Mouse (Mus musculus) forebrain, embryonic 15.5 days (tissue): Measurements from ENCODE around the gene Polm. TPM values are rescaled to one million over a fixed set of nuclear protein-coding genes. Genes with fewer than 3 reads are reported as not detected.

Experiments
- ATAC-seq: fragments of 200-750 bp; cut with Nextera tagmentation; replicated peaks from 2 replicates; pipeline ENCODE4 v1.8.0; 2017; ENCODE audit warnings: mild to moderate bottlenecking, moderate TSS enrichment, moderate library complexity
- H3K27ac ChIP-seq: fragments of 300-500 bp; sonication (generic); replicated peaks from 2 replicates; pipeline ENCODE4 v1.5.1; 2015; ENCODE audit warnings: mild to moderate bottlenecking, inconsistent platforms
- H3K27me3 ChIP-seq: fragments of 300-500 bp; sonication (generic); 2 replicates; pipeline ENCODE4 v1.6.1; 2015; ENCODE audit warnings: inconsistent platforms
- H3K36me3 ChIP-seq: fragments of 300-500 bp; sonication (generic); 2 replicates; pipeline ENCODE4 v1.6.1; 2015; ENCODE audit warnings: mild to moderate bottlenecking, inconsistent platforms
- H3K4me1 ChIP-seq: fragments of 300-500 bp; sonication (generic); 2 replicates; pipeline ENCODE4 v1.6.1; 2015; ENCODE audit warnings: inconsistent platforms
- H3K4me2 ChIP-seq: fragments of 300-500 bp; sonication (generic); replicated peaks from 2 replicates; pipeline ENCODE4 v1.6.1; 2015; ENCODE audit warnings: mild to moderate bottlenecking, inconsistent platforms
- H3K4me3 ChIP-seq: fragments of 300-500 bp; sonication (generic); 2 replicates; pipeline ENCODE4 v1.5.1; 2015; ENCODE audit warnings: mild to moderate bottlenecking, inconsistent platforms
- H3K9ac ChIP-seq: fragments of 300-500 bp; sonication (generic); replicated peaks from 2 replicates; pipeline ENCODE4 v1.6.1; 2015; ENCODE audit warnings: mild to moderate bottlenecking, inconsistent platforms
- H3K9me3 ChIP-seq: fragments of 300-500 bp; sonication (generic); 2 replicates; pipeline ENCODE4 v1.6.1; 2016; ENCODE audit warnings: inconsistent platforms
- WGBS: fragments of 180-500 bp; shearing (Covaris S2); methylation state at CpG from one replicate; pipeline ENCODE4 v1.1.7; 2015; ENCODE audit warnings: mixed read lengths; 5-methylcytosine and 5-hydroxymethylcytosine counted together
- polyA plus RNA-seq: library from polyadenylated mRNA; unstranded; fragments of >200 nt; fragmentation: Nextera tagmentation; extraction: Ambion mirVana; gene quantifications from 2 replicates; pipeline ENCODE4 v1.2.1, GENCODE M21; 2015

Gene Polm
- 7.0 TPM in 2 replicates for polyA plus RNA-seq

DNA sequence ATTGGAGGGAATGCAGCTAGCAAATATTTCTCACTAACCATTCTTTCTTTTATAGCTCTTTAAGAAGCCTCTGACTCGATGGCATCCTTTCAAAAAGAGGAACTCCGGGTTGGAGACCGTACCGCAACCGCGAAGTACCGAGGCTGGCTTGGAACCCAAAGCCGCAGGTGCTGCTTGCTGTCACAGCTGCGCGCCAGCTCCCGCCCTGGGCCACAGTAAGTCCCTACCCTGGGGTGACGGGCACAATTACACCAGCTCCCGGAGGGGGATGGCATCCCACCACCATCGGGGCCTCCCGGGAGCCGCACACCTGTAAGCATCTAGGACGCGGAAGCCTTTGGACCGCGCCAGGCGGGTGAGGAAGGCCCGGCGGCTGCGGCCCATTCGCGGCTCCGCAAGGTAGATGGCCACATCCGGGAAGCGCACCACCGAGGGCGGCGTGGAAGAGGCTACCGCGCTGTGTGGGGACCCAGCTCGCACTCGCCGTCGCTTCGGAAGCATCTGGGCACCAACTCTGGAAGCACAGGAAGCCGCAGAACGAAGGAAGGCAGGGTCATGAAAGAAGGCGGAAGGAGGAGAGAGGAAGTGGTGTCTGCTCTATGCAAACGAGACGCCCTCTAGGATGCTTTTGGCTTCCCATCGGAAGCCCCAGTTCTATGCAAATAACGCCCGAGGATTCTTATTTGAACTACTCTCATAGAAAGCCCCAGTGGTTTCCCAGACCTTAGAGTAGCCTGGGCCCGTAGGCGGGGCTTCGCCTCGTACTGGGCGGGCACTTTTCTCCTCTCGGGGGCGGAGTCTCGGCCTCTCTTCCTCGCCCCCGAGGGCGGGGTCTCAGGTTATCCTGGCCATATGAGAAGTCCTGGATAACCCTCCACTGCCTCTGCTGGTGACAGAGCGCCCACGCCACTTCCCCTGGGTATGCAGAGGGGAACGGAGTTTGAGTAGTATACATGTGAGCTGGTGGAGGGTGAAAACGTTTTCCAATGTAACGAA, at the start of gene Polm:
TSS of gene Polm (minus strand) at position 766 of the 996 bp plus-strand sequence.
- Histone ChIP-seq H3K4me3 (peak within 1 kb of the TSS; percentile 77), H3K4me1 (peaks cover 8% of the 10 kb centered on the region), H3K9me3 (no peaks in the 10 kb centered on the region), H3K27me3 (no peaks in the 10 kb centered on the region), H3K27ac (peak within 1 kb of the TSS; percentile 81), H3K9ac (peak within 1 kb of the TSS; percentile 76), H3K36me3 (peaks cover 4% of the 10 kb centered on the region; the same call in 1 of the 2 replicates), H3K4me2 (peak within 1 kb of the TSS; percentile 90)
- peak; percentile 97 for ATAC-seq
- under 1% methylated on average over 63 of the region's 63 CpGs for WGBS

DNA sequence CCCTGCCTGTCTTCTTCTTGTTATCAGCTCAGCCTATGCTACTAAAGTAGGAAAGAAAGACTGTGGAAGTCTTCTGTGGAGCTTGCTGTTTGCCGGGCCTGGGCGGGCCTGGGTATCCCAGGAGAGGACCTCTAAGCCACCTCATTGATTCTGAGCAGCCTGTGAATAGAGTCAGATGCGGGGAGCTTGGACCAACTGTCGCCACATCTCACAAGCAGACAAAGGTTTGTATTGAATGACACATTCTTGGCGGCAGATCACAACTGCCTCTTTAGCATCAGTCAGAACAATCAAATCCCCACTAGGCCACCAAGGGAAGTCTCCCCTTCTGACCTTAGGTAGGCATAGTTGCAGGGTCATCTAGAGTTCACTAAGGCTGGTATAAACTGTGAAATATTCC, 49.4 kb upstream of the Polm start:
- H3K4me1 ChIP-seq: 0 out of 2 replicates have a peak, but pooled peaks cover 16% of the 10 kb centered on the region
- H3K9me3 ChIP-seq: no peaks in the 10 kb centered on the region
- H3K27me3 ChIP-seq: no peaks in the 10 kb centered on the region
- no peak for ATAC-seq
- 8% methylated on average over 5 of the region's 5 CpGs for WGBS
- H3K4me3 ChIP-seq: no peak overlapping the region
- no peak overlapping the region for H3K9ac ChIP-seq
- H3K36me3 ChIP-seq: no peaks in the 10 kb centered on the region
- no peak overlapping the region for H3K27ac ChIP-seq
- no peak overlapping the region for H3K4me2 ChIP-seq

- WGBS: 16% methylated on average over 9 of the region's 9 CpGs
These were observed 48.4 kb upstream of the Polm start for GRCm38 (mm10) chr11:5886187-5886586.

GRCm38 (mm10) chr11:5882518-5882917, 44.7 kb upstream of the Polm start:
- Histone ChIP-seq H3K4me3 (no peak overlapping the region), H3K9ac (no peak overlapping the region), H3K36me3 (no peaks in the 10 kb centered on the region), H3K4me2 (no peak overlapping the region), H3K4me1 (peaks cover 22% of the 10 kb centered on the region), H3K27me3 (no peaks in the 10 kb centered on the region), H3K9me3 (no peaks in the 10 kb centered on the region), H3K27ac (no peak overlapping the region)
- ATAC-seq: no peak
- 84% methylated on average over 8 of the region's 8 CpGs for WGBS

More at GRCm38 (mm10) chr11:5886187-5886586, 48.4 kb upstream of the Polm start:
- 0 out of 2 replicates have a peak, but pooled peaks cover 14% of the 10 kb centered on the region for H3K4me1 ChIP-seq
- no peak overlapping the region for H3K9ac ChIP-seq
- H3K4me3 ChIP-seq: no peak overlapping the region
- H3K27me3 ChIP-seq: no peaks in the 10 kb centered on the region
- H3K27ac ChIP-seq: no peak overlapping the region; the same call in 1 of the 2 replicates
- no peaks in the 10 kb centered on the region for H3K36me3 ChIP-seq
- no peaks in the 10 kb centered on the region for H3K9me3 ChIP-seq
- H3K4me2 ChIP-seq: no peak overlapping the region
- 0 out of 2 replicates have a peak, but pooled peaks have one; percentile 49 for ATAC-seq

GRCm38 (mm10) chr11:5879905-5880304, 42.1 kb upstream of the Polm start:
- 49% methylated on average over 5 of the region's 5 CpGs for WGBS
- 0 out of 2 replicates have a peak, but pooled peaks cover 3% of the 10 kb centered on the region for H3K36me3 ChIP-seq
- no peaks in the 10 kb centered on the region for H3K27me3 ChIP-seq
- H3K4me2 ChIP-seq: no peak overlapping the region
- H3K4me1 ChIP-seq: peaks cover 25% of the 10 kb centered on the region
- ATAC-seq: no peak
- no peak overlapping the region for H3K27ac ChIP-seq
- H3K4me3 ChIP-seq: no peak overlapping the region
- H3K9ac ChIP-seq: no peak overlapping the region
- H3K9me3 ChIP-seq: no peaks in the 10 kb centered on the region

DNA sequence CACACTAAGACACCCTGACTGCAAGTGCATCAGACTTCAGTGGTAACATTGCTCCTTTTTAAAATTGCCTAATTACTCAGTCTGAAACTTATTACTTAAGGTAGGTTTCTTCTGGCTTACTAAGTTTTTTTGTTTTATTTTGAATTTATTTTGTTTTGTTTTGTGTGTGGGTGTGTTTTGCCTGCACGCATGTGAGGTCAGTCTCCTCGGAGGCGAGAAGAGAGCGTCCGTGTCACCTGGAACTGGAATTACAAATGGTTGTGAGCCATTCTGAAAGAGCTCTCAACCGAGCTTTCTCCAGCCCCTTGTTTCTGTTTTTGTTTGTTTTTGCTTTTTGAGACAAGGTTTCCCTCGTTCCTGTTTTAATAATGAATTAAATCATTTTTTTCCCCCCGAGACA, 40.8 kb upstream of the Polm start:
- H3K27me3 ChIP-seq: no peaks in the 10 kb centered on the region
- WGBS: 37% methylated on average over 8 of the region's 8 CpGs
- H3K9ac ChIP-seq: peak overlapping the region; percentile 60
- no peak for ATAC-seq
- H3K4me3 ChIP-seq: peak overlapping the region; percentile 78
- no peaks in the 10 kb centered on the region for H3K9me3 ChIP-seq
- peak overlapping the region; percentile 85 for H3K27ac ChIP-seq
- peaks cover 25% of the 10 kb centered on the region for H3K4me1 ChIP-seq
- peaks cover 10% of the 10 kb centered on the region; the same call in 1 of the 2 replicates for H3K36me3 ChIP-seq
- H3K4me2 ChIP-seq: peak overlapping the region; percentile 63

DNA sequence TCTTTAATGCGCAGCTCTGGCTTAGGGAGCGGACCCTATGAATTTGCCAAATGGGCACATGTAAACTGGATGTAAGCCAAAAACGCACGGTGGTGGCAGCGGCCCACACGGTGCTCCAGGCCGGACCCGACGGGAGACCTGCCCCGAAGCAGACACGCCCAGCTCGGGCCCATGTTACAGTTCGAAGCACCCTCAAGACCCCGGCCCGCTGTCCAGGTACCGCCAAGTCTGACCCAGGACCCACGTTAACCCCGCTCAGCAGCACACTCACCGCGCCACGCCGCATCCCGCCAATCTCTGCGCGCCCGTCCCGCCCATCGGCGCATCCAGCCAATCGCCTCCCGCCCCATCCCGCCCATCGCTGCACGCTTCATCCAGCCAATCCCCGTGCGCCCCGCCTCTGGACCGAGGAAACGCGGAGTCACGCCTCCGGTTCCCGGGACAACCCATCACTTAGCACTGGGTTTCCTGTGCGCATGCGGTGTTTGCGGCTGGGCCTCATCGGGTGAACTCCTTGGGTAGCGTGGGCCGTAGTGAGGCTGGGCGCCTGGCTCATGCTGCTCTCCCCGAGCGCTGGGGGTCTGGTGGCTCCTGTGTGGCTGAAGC, 40.2 kb upstream of the Polm start, which contains the start of gene Pold2:
TSS of gene Pold2 (minus strand) at position 372 of the 606 bp plus-strand sequence.
- Histone ChIP-seq H3K36me3 (peaks cover 10% of the 10 kb centered on the region; the same call in 1 of the 2 replicates), H3K4me2 (peak within 1 kb of the TSS; percentile 63), H3K27ac (peak within 1 kb of the TSS; percentile 85), H3K4me1 (peaks cover 25% of the 10 kb centered on the region), H3K9ac (peak within 1 kb of the TSS; percentile 60), H3K4me3 (peak within 1 kb of the TSS; percentile 78), H3K9me3 (no peaks in the 10 kb centered on the region), H3K27me3 (no peaks in the 10 kb centered on the region)
- under 1% methylated on average over 52 of the region's 52 CpGs for WGBS
- ATAC-seq: peak; percentile 99

DNA sequence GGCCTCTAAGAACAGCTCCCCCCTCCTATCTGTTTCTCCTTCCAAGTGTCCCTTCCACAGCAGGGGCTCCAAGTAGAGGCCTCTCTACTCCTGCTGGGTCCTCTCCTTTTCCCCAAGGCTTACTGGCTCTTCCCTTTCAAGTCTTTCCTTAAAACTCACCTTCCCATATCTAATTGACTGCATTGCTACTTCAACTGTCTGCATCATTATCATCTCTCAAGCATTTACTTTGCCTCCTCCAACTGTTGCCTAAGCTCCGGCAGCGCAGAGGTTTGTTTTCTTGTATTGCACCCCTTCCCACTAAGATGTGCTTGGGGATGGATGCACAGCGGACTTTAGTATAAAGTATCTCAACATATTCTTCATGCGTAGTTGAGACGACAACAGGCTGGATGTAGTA, 39.6 kb upstream of the Polm start:
- Histone ChIP-seq H3K9me3 (no peaks in the 10 kb centered on the region), H3K4me3 (peak overlapping the region; percentile 78), H3K4me2 (peak overlapping the region; percentile 63), H3K27ac (no peak overlapping the region), H3K36me3 (peaks cover 16% of the 10 kb centered on the region), H3K9ac (peak overlapping the region; percentile 59), H3K27me3 (no peaks in the 10 kb centered on the region), H3K4me1 (peaks cover 25% of the 10 kb centered on the region)
- WGBS: 4% methylated on average over 5 of the region's 5 CpGs
- no peak for ATAC-seq

DNA sequence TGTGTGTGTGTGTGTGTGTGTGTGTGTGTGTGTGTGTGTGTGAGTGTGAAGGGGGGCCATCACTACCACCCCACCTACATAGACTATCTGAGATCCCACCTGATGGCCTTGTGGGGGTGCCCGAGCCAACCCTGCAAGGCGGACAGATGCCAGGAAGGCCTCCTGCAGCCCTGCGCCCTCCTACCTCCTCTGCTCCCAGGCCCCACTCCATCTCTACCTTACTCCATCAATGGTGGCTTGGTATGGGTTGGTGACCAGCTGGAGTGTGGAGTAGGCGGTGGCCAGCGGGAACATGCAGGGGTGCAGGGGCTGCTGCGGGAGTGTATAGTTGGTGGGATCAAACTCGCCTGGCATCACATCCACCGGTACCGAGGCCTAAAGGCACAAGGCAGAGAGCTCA, 35.4 kb upstream of the Polm start:
- no peak overlapping the region for H3K27ac ChIP-seq
- H3K36me3 ChIP-seq: peaks cover 26% of the 10 kb centered on the region
- 97% methylated on average over 9 of the region's 9 CpGs for WGBS
- H3K4me2 ChIP-seq: no peak overlapping the region
- H3K27me3 ChIP-seq: no peaks in the 10 kb centered on the region
- H3K9ac ChIP-seq: no peak overlapping the region
- ATAC-seq: no peak
- H3K4me3 ChIP-seq: no peak overlapping the region
- H3K4me1 ChIP-seq: peaks cover 17% of the 10 kb centered on the region
- H3K9me3 ChIP-seq: no peaks in the 10 kb centered on the region

DNA sequence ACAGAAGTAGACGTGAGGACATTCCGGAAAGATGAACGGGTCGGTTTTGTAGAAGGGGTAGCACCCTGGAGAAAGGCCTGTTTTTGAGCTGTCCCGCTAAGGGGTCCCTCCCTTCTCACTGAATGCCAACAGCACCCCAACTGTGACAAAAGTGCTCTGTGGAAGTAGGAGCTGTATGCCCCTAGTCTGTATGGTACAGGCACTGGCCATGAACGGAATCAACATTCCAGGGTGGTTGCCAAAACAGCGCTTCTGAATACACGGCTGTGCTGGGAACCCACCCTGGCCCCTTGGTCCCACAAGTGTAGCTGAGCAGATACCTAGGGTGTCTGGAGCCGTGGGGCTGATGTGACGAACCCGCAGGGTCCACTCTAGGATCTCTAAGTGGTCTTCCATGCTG, 34.9 kb upstream of the Polm start:
- no peak for ATAC-seq

GRCm38 (mm10) chr11:5870069-5870468, 32.3 kb upstream of the Polm start:
- ATAC-seq: no peak
- H3K4me1 ChIP-seq: no peaks in the 10 kb centered on the region
- WGBS: 90% methylated on average over 16 of the region's 16 CpGs
- no peak overlapping the region for H3K27ac ChIP-seq
- H3K4me3 ChIP-seq: no peak overlapping the region
- H3K4me2 ChIP-seq: no peak overlapping the region
- H3K36me3 ChIP-seq: peaks cover 25% of the 10 kb centered on the region
- no peak overlapping the region for H3K9ac ChIP-seq
- no peaks in the 10 kb centered on the region for H3K9me3 ChIP-seq
- no peaks in the 10 kb centered on the region for H3K27me3 ChIP-seq

More for the DNA sequence above, 34.9 kb upstream of the Polm start:
- 96% methylated on average over 11 of the region's 11 CpGs for WGBS
- no peak overlapping the region for H3K4me3 ChIP-seq
- H3K36me3 ChIP-seq: peaks cover 26% of the 10 kb centered on the region
- H3K27ac ChIP-seq: no peak overlapping the region
- no peak overlapping the region for H3K9ac ChIP-seq
- peaks cover 17% of the 10 kb centered on the region for H3K4me1 ChIP-seq
- H3K4me2 ChIP-seq: no peak overlapping the region
- H3K9me3 ChIP-seq: no peaks in the 10 kb centered on the region
- no peaks in the 10 kb centered on the region for H3K27me3 ChIP-seq

DNA sequence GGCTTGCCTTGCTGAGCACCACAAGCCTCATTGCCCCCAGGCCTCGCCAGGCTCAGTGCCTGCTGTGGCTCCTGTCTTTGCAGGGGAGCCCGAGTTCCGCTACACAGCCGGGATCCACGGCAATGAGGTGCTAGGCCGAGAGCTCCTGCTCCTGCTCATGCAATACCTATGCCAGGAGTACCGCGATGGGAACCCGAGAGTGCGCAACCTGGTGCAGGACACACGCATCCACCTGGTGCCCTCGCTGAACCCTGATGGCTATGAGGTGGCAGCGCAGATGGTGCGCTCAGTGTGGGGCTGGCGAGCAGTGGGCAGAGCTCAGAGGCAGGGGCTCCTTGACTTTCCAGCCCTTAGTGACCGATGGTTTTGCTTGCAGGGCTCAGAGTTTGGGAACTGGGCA, 31.5 kb upstream of the Polm start:
- H3K27ac ChIP-seq: no peak overlapping the region
- no peaks in the 10 kb centered on the region for H3K9me3 ChIP-seq
- H3K4me3 ChIP-seq: no peak overlapping the region
- H3K4me1 ChIP-seq: no peaks in the 10 kb centered on the region
- peaks cover 19% of the 10 kb centered on the region for H3K36me3 ChIP-seq
- WGBS: 94% methylated on average over 16 of the region's 16 CpGs
- H3K9ac ChIP-seq: no peak overlapping the region
- no peak for ATAC-seq
- H3K27me3 ChIP-seq: no peaks in the 10 kb centered on the region
- H3K4me2 ChIP-seq: no peak overlapping the region
